In genomic region chr13:81694446-81694845, GRCm38 (mm10) we compare ENCODE assay signal across 22 mouse cellular contexts.
"Had no signal": no experiment of that assay in that cellular context is flagged by ENCODE, and none has a peak within 500 bp of the region (broad histone marks: within the 10 kb centered on the region; RNA-seq: fewer than 3 reads in every experiment).

No protein-coding gene starts in this region.

- H3K9me3 ChIP-seq: heart, embryonic 10.5 days; heart, embryonic 12.5 days; hindbrain, embryonic 13.5 days; hindbrain, embryonic 15.5 days; kidney, embryonic 15.5 days; limb, embryonic 13.5 days; limb, embryonic 15.5 days; liver, embryonic 12.5 days had no signal

- H3K4me1 ChIP-seq: hindbrain, embryonic 13.5 days; hindbrain, embryonic 15.5 days; kidney, embryonic 15.5 days; limb, embryonic 13.5 days; limb, embryonic 15.5 days had no signal

- H3K4me3 ChIP-seq: heart, embryonic 10.5 days; heart, embryonic 12.5 days; hindbrain, embryonic 13.5 days; hindbrain, embryonic 15.5 days; kidney, embryonic 15.5 days; limb, embryonic 13.5 days; limb, embryonic 15.5 days; liver, embryonic 12.5 days had no signal

- H3K36me3 ChIP-seq: hindbrain, embryonic 15.5 days had no signal

- H3K27ac ChIP-seq: heart, embryonic 10.5 days; hindbrain, embryonic 13.5 days; hindbrain, embryonic 15.5 days; hindbrain, postnatal 0 days; kidney, embryonic 15.5 days; kidney, postnatal 0 days; limb, embryonic 13.5 days; limb, embryonic 15.5 days; liver, embryonic 12.5 days had no signal

- DNase-seq: gastrocnemius, postnatal 14 days; gastrocnemius, postnatal 36 days; heart, adult 18-20 months; heart, postnatal 10 days; heart, postnatal 36 days; kidney, adult 11 months; kidney, adult 2 months; kidney, adult 9 months; kidney, postnatal 14 days; layer of hippocampus, adult 9-11 months; layer of hippocampus, postnatal 36 days; left cerebral cortex, postnatal 4 days had no signal

- H3K9ac ChIP-seq: heart, embryonic 12.5 days; hindbrain, embryonic 13.5 days; hindbrain, embryonic 15.5 days; kidney, embryonic 15.5 days; limb, embryonic 13.5 days; limb, embryonic 15.5 days; liver, embryonic 12.5 days had no signal
